Mouse (Mus musculus): ENCODE results near the gene P2ry12. TPM values are rescaled to one million over a fixed set of nuclear protein-coding genes. Genes with fewer than 3 reads are reported as not detected.

Gene P2ry12
- total RNA-seq, 1 experiment, result 0.09 TPM

DNA sequence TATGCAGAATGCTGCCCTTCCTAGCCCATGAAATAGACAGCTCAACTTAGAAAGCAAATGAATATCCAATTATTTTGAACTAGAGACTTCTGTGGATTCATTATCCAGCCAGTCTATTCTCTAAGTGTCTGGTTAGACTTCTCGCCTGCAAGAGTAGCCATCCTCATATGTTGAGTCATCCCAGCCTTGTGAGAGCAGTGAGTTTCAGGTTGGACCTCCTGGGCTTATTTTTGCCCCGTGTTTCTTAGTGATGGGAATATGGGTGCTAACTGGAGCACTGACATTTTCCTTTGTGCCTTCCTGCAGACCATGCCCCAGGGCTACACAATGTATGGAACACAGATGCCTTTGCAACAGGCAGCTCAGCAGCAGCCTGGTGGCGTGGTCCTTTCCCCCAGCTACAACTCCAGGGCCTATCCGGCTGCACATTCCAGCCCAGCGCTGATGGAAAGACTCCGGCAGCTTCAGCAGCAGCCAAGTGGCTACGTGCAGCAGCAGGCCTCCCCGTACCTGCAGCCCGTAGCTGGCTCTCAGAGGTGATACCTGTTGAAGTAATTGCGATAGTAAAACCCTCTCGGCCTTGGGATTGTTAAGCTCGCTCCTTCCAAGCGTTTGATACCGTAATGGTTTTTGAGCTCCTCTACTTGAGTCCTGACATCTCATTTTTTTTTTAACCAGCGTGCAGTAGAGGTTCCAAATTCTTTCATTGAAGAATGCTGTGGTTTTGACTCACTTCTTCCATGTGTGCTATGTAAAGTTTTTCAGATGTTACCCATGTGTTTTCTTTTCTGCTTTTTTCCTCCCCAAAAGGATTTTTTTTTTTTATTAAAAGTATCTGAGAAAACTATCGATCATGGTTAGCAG is 33.3 kb upstream of the P2ry12 start:
- no peak overlapping the region for H3K27ac ChIP-seq (ENCODE audit: insufficient read depth, low read depth, low read length, poor library complexity, severe bottlenecking)

DNA sequence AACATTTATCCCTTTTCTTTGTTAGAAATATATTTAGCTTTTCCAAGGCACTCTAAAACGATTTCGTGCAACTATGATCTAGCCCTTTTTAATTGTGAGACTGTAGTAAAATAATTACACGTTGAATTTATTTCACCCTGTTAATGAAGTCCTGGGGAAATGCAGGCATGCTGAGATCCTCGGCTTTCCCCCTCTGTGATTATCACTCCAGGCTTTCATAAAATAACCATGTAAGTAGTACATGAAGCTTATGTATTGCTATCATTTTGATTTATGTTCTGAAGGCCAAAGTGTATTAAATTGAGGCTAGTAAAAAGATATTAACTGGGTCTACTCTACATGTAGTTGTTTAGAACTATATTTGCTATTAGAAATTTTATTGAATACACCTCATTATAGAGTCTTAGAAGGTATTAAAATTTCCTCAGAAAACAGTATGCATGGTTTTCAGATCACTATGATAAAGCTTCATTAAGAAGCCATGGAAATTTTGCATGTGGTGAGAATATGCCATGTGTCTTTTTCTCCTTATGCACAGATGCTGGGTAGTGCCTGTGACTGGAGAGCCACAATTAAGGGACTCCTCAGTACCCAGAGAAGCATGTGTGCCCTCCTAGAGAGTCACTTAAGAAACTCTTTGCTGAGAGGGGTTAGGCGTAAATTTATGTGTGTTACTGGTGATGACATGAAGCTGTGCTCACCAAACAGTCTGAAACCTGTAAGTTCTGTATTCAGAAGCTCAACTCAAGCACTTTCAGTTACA is 30.9 kb upstream of the P2ry12 start:
- Histone ChIP-seq H3K9me3 (ENCODE audit: control insufficient read depth, insufficient read depth, low read depth, low read length) (no peaks in the 10 kb centered on the region), H3K4me1 (ENCODE audit: control insufficient read depth in 2 of 2, insufficient read depth in 2 of 2, low read length in 2 of 2, poor library complexity in 1 of 2) (no peaks in the 10 kb centered on the region), H3K36me3 (ENCODE audit: control insufficient read depth, insufficient read depth, low read length, poor library complexity, severe bottlenecking) (no peaks in the 10 kb centered on the region), H3K9ac (ENCODE audit: insufficient read depth, low read depth, low read length, poor library complexity, severe bottlenecking) (no peak overlapping the region), H3K27ac (ENCODE audit: insufficient read depth, low read depth, low read length, poor library complexity, severe bottlenecking) (no peak overlapping the region), H3K4me3 (ENCODE audit: insufficient read depth in 1 of 2, low read depth in 1 of 2, low read length in 2 of 2, poor library complexity in 1 of 2, severe bottlenecking in 1 of 2) (no peak overlapping the region)
- DNase-seq (ENCODE audit: low read depth, low spot score), result no peak
- TF ChIP-seq ZC3H11A (IDR thresholded peaks at IDR 0.05; ENCODE audit: borderline replicate concordance, low read depth, low read length) (no peak), HCFC1 (IDR thresholded peaks at IDR 0.05; ENCODE audit: borderline replicate concordance, insufficient read depth, low read length) (no peak), MAFK (IDR thresholded peaks at IDR 0.05; ENCODE audit: insufficient read depth, low read depth, low read length) (no peak), ZNF384 (IDR thresholded peaks at IDR 0.05; ENCODE audit: low read depth, low read length) (no peak), CHD2 (IDR thresholded peaks at IDR 0.05; ENCODE audit: low read depth, low read length) (no peak)
- in situ Hi-C loops (cut with MboI; ENCODE audit: low sequenced_read_pairs in 2 of 2, unreplicated experiment in 2 of 2), result no loop called here

More for the DNA sequence above, 33.3 kb upstream of the P2ry12 start:
- no peak overlapping the region for H3K4me3 ChIP-seq (ENCODE audit: insufficient read depth in 1 of 2, low read depth in 1 of 2, low read length in 2 of 2, poor library complexity in 1 of 2, severe bottlenecking in 1 of 2)
- in situ Hi-C loops (cut with MboI; ENCODE audit: low sequenced_read_pairs in 2 of 2, unreplicated experiment in 2 of 2), result no loop called here
- no peak for TF ChIP-seq ZNF384 (IDR thresholded peaks at IDR 0.05; ENCODE audit: low read depth, low read length)
- no peak for DNase-seq (ENCODE audit: low read depth, low spot score)
- H3K9me3 ChIP-seq (ENCODE audit: control insufficient read depth, insufficient read depth, low read depth, low read length), result no peaks in the 10 kb centered on the region
- H3K36me3 ChIP-seq (ENCODE audit: control insufficient read depth, insufficient read depth, low read length, poor library complexity, severe bottlenecking), result no peaks in the 10 kb centered on the region
- H3K4me1 ChIP-seq (ENCODE audit: control insufficient read depth in 2 of 2, insufficient read depth in 2 of 2, low read length in 2 of 2, poor library complexity in 1 of 2), result no peaks in the 10 kb centered on the region
- H3K9ac ChIP-seq (ENCODE audit: insufficient read depth, low read depth, low read length, poor library complexity, severe bottlenecking), result no peak overlapping the region

DNA sequence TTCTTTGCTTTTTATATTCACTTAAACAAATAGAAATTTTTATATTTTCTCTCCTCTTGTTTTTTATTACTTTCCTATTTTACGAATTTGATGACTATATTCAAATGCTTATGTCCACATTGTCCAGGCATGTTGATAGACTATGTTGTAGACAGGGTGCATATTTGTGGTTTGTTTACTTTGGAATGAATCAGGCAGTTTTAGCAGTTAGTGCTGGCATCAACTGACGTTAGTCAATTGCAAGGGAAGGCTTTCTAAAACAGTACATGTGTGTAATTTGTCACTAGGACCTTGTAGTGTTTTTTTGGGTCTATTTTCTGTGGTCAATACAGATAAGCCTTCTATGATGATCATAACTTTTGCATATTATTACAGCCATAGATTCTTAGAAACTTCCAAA is 27.9 kb upstream of the P2ry12 start:
- Histone ChIP-seq H3K36me3 (ENCODE audit: control insufficient read depth, insufficient read depth, low read length, poor library complexity, severe bottlenecking) (no peaks in the 10 kb centered on the region), H3K27ac (ENCODE audit: insufficient read depth, low read depth, low read length, poor library complexity, severe bottlenecking) (no peak overlapping the region), H3K9ac (ENCODE audit: insufficient read depth, low read depth, low read length, poor library complexity, severe bottlenecking) (no peak overlapping the region), H3K4me1 (ENCODE audit: control insufficient read depth in 2 of 2, insufficient read depth in 2 of 2, low read length in 2 of 2, poor library complexity in 1 of 2) (no peaks in the 10 kb centered on the region), H3K4me3 (ENCODE audit: insufficient read depth in 1 of 2, low read depth in 1 of 2, low read length in 2 of 2, poor library complexity in 1 of 2, severe bottlenecking in 1 of 2) (no peak overlapping the region), H3K9me3 (ENCODE audit: control insufficient read depth, insufficient read depth, low read depth, low read length) (no peaks in the 10 kb centered on the region)
- DNase-seq (ENCODE audit: low read depth, low spot score), result no peak
- no peak for TF ChIP-seq ZNF384 (IDR thresholded peaks at IDR 0.05; ENCODE audit: low read depth, low read length)
- TF ChIP-seq HCFC1 (IDR thresholded peaks at IDR 0.05; ENCODE audit: borderline replicate concordance, insufficient read depth, low read length), result no peak
- no peak for TF ChIP-seq CHD2 (IDR thresholded peaks at IDR 0.05; ENCODE audit: low read depth, low read length)
- no peak for TF ChIP-seq MAFK (IDR thresholded peaks at IDR 0.05; ENCODE audit: insufficient read depth, low read depth, low read length)
- no peak for TF ChIP-seq ZC3H11A (IDR thresholded peaks at IDR 0.05; ENCODE audit: borderline replicate concordance, low read depth, low read length)
- in situ Hi-C loops (cut with MboI; ENCODE audit: low sequenced_read_pairs in 2 of 2, unreplicated experiment in 2 of 2), result no loop called here

DNA sequence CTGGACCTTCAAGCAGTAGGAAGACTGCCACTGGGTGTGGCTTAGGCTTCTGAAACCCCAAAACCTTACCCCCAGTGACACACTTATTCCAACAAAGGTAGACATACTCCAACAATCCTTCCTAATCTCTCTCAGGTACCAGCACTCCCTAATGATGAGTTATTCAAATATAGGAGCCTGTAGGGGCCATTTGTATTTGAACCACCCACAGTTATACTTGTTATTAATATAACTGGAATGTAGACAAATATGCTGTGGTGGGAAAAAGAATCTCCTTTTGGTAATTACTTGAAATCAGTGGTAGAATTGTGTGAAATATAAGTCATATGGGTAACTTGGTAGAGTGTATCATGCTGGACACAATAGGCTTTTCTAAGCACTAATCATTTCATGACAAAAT is 15.9 kb upstream of the P2ry12 start:
- Histone ChIP-seq H3K4me1 (ENCODE audit: control insufficient read depth in 2 of 2, insufficient read depth in 2 of 2, low read length in 2 of 2, poor library complexity in 1 of 2) (peaks cover 0 to 1% of the 10 kb centered on the region in 2 experiments; a peak in 1 of 4 replicates), H3K9me3 (ENCODE audit: control insufficient read depth, insufficient read depth, low read depth, low read length) (no peaks in the 10 kb centered on the region), H3K9ac (ENCODE audit: insufficient read depth, low read depth, low read length, poor library complexity, severe bottlenecking) (no peak overlapping the region), H3K4me3 (ENCODE audit: insufficient read depth in 1 of 2, low read depth in 1 of 2, low read length in 2 of 2, poor library complexity in 1 of 2, severe bottlenecking in 1 of 2) (no peak overlapping the region), H3K36me3 (ENCODE audit: control insufficient read depth, insufficient read depth, low read length, poor library complexity, severe bottlenecking) (no peaks in the 10 kb centered on the region), H3K27ac (ENCODE audit: insufficient read depth, low read depth, low read length, poor library complexity, severe bottlenecking) (no peak overlapping the region)
- in situ Hi-C loops (cut with MboI; ENCODE audit: low sequenced_read_pairs in 2 of 2, unreplicated experiment in 2 of 2), result no loop called here
- no peak for TF ChIP-seq MAFK (IDR thresholded peaks at IDR 0.05; ENCODE audit: insufficient read depth, low read depth, low read length)
- no peak for TF ChIP-seq ZC3H11A (IDR thresholded peaks at IDR 0.05; ENCODE audit: borderline replicate concordance, low read depth, low read length)
- TF ChIP-seq ZNF384 (IDR thresholded peaks at IDR 0.05; ENCODE audit: low read depth, low read length), result no peak
- TF ChIP-seq HCFC1 (IDR thresholded peaks at IDR 0.05; ENCODE audit: borderline replicate concordance, insufficient read depth, low read length), result no peak
- TF ChIP-seq CHD2 (IDR thresholded peaks at IDR 0.05; ENCODE audit: low read depth, low read length), result no peak
- no peak for DNase-seq (ENCODE audit: low read depth, low spot score)
